Mouse (Mus musculus): ENCODE results near the gene Ppm1h. TPM values are rescaled to one million over a fixed set of nuclear protein-coding genes. Genes with fewer than 3 reads are reported as not detected.
A peak's percentile ranks its signal among the peaks of the same experiment; 100 is the strongest.

Gene Ppm1h
- polyA plus RNA-seq, 1 experiment from 2014 or later: 19.8 TPM

DNA sequence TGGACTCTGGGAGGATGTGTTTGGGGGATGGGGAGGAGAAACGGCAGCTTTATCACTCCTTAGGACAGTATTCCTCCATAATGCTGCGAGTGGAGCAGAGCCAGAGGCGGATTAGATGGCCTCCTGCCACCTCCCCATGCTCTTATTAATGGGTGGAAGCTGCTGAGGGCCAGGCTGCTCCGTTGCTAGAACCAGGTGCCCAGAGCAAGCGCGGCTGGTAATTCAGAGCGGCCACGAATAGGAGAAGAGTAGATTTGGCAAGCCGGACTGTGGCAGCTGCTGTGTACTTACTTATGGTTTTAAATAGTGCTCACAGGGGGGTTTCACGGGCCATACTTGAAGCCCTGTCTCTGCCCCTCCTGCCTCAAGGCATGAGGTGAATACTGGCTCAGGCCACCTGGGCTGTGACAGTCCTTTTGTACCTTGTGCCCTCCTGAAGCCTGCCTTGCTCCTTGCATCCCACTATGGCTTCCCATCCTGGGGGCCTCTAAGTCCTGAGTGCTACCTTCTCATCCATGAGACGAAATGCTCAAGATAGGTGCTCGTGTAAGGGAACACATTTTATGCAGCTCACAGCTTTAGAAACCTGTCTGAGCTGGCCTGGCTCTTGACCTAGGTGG lies 14.7 kb downstream of the Ppm1h start:
- no peak overlapping the region for H3K4me2 ChIP-seq (ENCODE audit: low read length)
- H3K27ac ChIP-seq (replicated peaks; ENCODE audit: low read depth, low read length): no peak overlapping the region
- ATAC-seq (ENCODE audit: low FRiP score, low TSS enrichment): peak; percentile 34; the same call in 1 of the 2 replicates
- no peaks in the 10 kb centered on the region for H3K9me3 ChIP-seq (ENCODE audit: control insufficient read depth, low read length)
- DNase-seq: peak; percentile 43
- no peak overlapping the region for H3K9ac ChIP-seq (replicated peaks; ENCODE audit: low read length)
- no peaks in the 10 kb centered on the region for H3K27me3 ChIP-seq (ENCODE audit: control insufficient read depth, insufficient read depth, low read length)
- peaks cover 7% of the 10 kb centered on the region; the same call in 1 of the 2 replicates for H3K4me1 ChIP-seq (ENCODE audit: control insufficient read depth, insufficient read depth, low read length)
- WGBS: 62% methylated on average over 12 of the region's 12 CpGs
- no peaks in the 10 kb centered on the region for H3K36me3 ChIP-seq (ENCODE audit: control insufficient read depth, insufficient read depth, low read length)
- H3K4me3 ChIP-seq (replicated peaks; ENCODE audit: low read depth, low read length): no peak overlapping the region

DNA sequence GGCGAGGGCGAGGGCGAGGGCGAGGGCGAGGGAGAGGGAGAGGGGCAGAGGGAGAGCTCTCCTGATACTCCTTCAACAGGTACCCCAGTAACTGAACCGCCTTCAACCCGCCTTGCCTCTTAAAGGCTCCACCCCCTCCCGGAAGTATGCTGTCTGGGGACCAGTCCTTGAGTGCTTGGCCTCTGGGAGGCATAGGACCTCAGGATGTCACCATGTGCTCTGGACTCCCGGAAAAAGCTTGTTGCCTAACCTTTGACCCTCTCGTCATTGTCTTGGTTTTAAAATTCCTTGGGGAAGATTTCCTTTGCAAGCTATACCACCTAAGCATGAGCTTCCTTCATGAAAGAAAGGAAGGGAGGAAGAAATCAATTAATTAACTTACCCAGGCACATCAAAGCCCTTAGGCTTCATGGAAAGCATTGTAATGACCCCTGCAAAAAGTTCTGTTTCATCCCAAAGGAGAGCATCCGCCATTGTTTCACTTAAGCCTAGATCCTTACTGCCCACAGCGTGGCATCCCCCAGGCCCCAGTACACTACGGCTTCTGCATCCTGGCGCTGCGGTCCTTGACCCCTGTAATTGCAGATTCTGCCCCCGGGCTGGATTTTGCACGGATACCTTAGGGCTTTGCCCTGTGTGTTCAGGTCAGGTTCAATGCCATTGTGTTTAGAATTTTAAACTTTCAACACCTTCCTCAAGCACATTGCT lies 15.5 kb downstream of the Ppm1h start:
- peaks cover 7% of the 10 kb centered on the region; the same call in 1 of the 2 replicates for H3K4me1 ChIP-seq (ENCODE audit: control insufficient read depth, insufficient read depth, low read length)
- peak overlapping the region; percentile 60 for H3K27ac ChIP-seq (replicated peaks; ENCODE audit: low read depth, low read length)
- no peak overlapping the region for H3K4me3 ChIP-seq (replicated peaks; ENCODE audit: low read depth, low read length)
- H3K9ac ChIP-seq (replicated peaks; ENCODE audit: low read length): no peak overlapping the region
- 63% methylated on average over 17 of the region's 17 CpGs for WGBS
- H3K27me3 ChIP-seq (ENCODE audit: control insufficient read depth, insufficient read depth, low read length): no peaks in the 10 kb centered on the region
- ATAC-seq (ENCODE audit: low FRiP score, low TSS enrichment): no peak
- DNase-seq: no peak
- no peaks in the 10 kb centered on the region for H3K36me3 ChIP-seq (ENCODE audit: control insufficient read depth, insufficient read depth, low read length)
- no peak overlapping the region for H3K4me2 ChIP-seq (ENCODE audit: low read length)
- no peaks in the 10 kb centered on the region for H3K9me3 ChIP-seq (ENCODE audit: control insufficient read depth, low read length)

DNA sequence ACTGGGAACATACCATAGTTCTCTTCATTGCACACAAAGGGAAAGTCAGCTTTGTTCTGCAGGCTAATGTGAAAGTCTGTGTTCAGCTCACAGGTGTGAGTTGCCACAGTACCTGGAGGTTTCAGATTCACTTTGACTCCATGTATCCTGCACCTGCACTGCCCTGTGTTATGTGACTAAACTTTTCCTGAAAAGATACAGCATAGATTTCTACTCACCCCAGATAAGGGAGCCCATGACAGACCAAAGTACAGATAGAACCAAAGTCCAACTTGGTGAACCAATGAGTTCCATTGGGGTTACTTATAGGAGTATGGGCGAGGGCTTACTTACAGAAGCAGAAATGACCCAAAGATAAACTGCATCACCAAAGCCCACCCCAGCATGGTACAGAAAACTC lies 17.8 kb downstream of the Ppm1h start:
- ATAC-seq (ENCODE audit: low FRiP score, low TSS enrichment): no peak

DNA sequence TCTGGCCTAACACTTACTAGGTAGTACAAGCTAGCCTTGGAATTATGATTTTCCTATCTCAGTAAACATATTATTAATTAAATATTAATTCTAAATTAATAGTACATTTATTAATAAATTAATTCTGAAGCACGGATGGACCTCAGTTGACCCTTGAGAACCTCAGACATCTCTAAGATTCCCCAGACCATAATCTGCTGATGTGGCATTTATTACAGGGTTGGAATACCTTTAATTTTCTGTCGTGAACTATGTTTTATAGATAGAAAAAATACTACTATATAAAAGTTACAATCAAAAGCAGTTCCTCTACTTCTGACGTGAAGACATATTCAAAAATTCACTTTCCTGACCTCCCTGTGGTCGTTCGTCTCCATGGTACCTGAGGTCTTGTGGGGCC lies 19.8 kb downstream of the Ppm1h start:
- no peaks in the 10 kb centered on the region for H3K27me3 ChIP-seq (ENCODE audit: control insufficient read depth, insufficient read depth, low read length)
- no peak for DNase-seq
- no peaks in the 10 kb centered on the region for H3K36me3 ChIP-seq (ENCODE audit: control insufficient read depth, insufficient read depth, low read length)
- no peak overlapping the region for H3K9ac ChIP-seq (replicated peaks; ENCODE audit: low read length)
- H3K4me2 ChIP-seq (ENCODE audit: low read length): no peak overlapping the region
- 83% methylated on average over 5 of the region's 5 CpGs for WGBS
- H3K4me3 ChIP-seq (replicated peaks; ENCODE audit: low read depth, low read length): no peak overlapping the region
- H3K4me1 ChIP-seq (ENCODE audit: control insufficient read depth, insufficient read depth, low read length): peaks cover 2% of the 10 kb centered on the region; the same call in 1 of the 2 replicates
- no peak overlapping the region for H3K27ac ChIP-seq (replicated peaks; ENCODE audit: low read depth, low read length)
- no peak for ATAC-seq (ENCODE audit: low FRiP score, low TSS enrichment)
- no peaks in the 10 kb centered on the region for H3K9me3 ChIP-seq (ENCODE audit: control insufficient read depth, low read length)

More for the DNA sequence above, 17.8 kb downstream of the Ppm1h start:
- 97% methylated on average over 1 of the region's 1 CpGs for WGBS
- no peak overlapping the region for H3K4me2 ChIP-seq (ENCODE audit: low read length)
- H3K4me1 ChIP-seq (ENCODE audit: control insufficient read depth, insufficient read depth, low read length): peaks cover 7% of the 10 kb centered on the region; the same call in 1 of the 2 replicates
- no peak overlapping the region for H3K4me3 ChIP-seq (replicated peaks; ENCODE audit: low read depth, low read length)
- H3K9me3 ChIP-seq (ENCODE audit: control insufficient read depth, low read length): no peaks in the 10 kb centered on the region
- H3K9ac ChIP-seq (replicated peaks; ENCODE audit: low read length): no peak overlapping the region
- no peak overlapping the region for H3K27ac ChIP-seq (replicated peaks; ENCODE audit: low read depth, low read length)
- DNase-seq: no peak
- H3K36me3 ChIP-seq (ENCODE audit: control insufficient read depth, insufficient read depth, low read length): no peaks in the 10 kb centered on the region
- no peaks in the 10 kb centered on the region for H3K27me3 ChIP-seq (ENCODE audit: control insufficient read depth, insufficient read depth, low read length)

DNA sequence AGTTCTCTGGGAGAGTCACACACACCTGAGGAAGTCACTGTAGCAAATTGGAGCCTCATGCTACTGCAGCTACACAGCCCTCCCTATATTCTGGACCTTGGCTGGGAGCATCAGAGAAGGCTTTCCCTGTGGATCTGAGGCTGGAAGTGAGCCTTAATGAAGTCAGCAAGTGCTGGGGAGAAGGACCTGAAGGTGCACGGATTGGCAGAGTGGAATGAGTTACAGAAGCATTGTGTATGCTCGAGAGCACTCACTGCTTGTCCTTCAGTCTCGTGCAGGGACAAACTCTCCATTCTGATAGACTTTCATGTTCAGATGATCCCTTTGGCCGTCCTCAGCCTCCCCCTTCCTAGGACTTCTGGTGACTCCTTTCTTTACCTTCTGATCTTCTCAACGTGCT lies 26.3 kb downstream of the Ppm1h start:
- DNase-seq: no peak
- H3K27ac ChIP-seq (replicated peaks; ENCODE audit: low read depth, low read length): no peak overlapping the region

DNA sequence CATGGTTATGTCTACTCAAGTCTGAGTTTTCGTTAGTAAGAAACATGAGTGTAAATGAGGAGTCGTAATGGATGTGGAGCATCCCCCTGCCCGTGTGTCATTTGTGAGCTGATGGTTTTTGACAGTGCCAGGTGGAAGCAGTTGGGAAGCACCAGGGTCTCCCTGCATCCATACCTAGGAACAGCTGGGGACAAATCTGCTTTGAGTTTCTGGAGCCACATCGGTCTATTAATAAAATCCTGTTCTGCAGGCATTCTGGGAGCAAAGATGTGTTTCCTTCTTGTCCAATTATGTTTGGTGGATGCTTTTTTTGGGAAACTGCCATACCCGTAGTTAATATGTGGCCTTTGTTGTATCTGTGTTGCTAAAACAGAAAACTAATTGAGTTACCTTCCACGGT lies 26.9 kb downstream of the Ppm1h start:
- Histone ChIP-seq H3K4me1 (ENCODE audit: control insufficient read depth, insufficient read depth, low read length) (0 out of 2 replicates have a peak, but pooled peaks cover 6% of the 10 kb centered on the region), H3K4me2 (ENCODE audit: low read length) (no peak overlapping the region), H3K27me3 (ENCODE audit: control insufficient read depth, insufficient read depth, low read length) (no peaks in the 10 kb centered on the region), H3K36me3 (ENCODE audit: control insufficient read depth, insufficient read depth, low read length) (no peaks in the 10 kb centered on the region), H3K4me3 (replicated peaks; ENCODE audit: low read depth, low read length) (no peak overlapping the region), H3K9ac (replicated peaks; ENCODE audit: low read length) (no peak overlapping the region), H3K27ac (replicated peaks; ENCODE audit: low read depth, low read length) (no peak overlapping the region), H3K9me3 (ENCODE audit: control insufficient read depth, low read length) (no peaks in the 10 kb centered on the region)
- DNase-seq (no peak), ATAC-seq (ENCODE audit: low FRiP score, low TSS enrichment) (no peak)
- 91% methylated on average over 6 of the region's 6 CpGs for WGBS

More for the DNA sequence above, 26.3 kb downstream of the Ppm1h start:
- Histone ChIP-seq H3K27me3 (ENCODE audit: control insufficient read depth, insufficient read depth, low read length) (no peaks in the 10 kb centered on the region), H3K4me3 (replicated peaks; ENCODE audit: low read depth, low read length) (no peak overlapping the region), H3K4me1 (ENCODE audit: control insufficient read depth, insufficient read depth, low read length) (0 out of 2 replicates have a peak, but pooled peaks cover 6% of the 10 kb centered on the region), H3K36me3 (ENCODE audit: control insufficient read depth, insufficient read depth, low read length) (no peaks in the 10 kb centered on the region), H3K4me2 (ENCODE audit: low read length) (no peak overlapping the region), H3K9ac (replicated peaks; ENCODE audit: low read length) (no peak overlapping the region), H3K9me3 (ENCODE audit: control insufficient read depth, low read length) (no peaks in the 10 kb centered on the region)
- WGBS: 85% methylated on average over 5 of the region's 5 CpGs
- no peak for ATAC-seq (ENCODE audit: low FRiP score, low TSS enrichment)

DNA sequence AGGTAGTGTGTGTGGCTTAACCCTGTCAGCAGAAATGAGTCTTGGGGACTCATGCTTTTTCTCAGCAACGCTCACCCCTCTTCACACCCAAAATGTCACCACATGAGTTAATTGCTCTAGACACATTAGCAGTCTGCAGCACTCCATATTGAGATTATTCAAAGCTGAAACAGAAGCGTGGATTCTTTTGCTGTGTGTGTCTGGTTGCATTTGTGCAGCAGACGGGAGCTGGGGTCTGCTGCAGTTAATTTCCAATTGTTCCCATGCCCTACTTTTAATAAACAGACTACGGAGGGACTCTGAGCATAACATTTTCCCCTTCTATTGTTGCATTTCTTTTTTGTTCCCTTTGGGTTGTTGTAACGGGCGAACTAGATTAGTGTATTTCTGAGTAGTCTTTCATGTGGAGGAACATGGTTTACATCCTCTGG lies 32.8 kb downstream of the Ppm1h start:
- peaks cover 31% of the 10 kb centered on the region for H3K4me1 ChIP-seq (ENCODE audit: control insufficient read depth, insufficient read depth, low read length)
- H3K27me3 ChIP-seq (ENCODE audit: control insufficient read depth, insufficient read depth, low read length): no peaks in the 10 kb centered on the region
- WGBS: 45% methylated on average over 6 of the region's 6 CpGs
- no peak overlapping the region for H3K4me2 ChIP-seq (ENCODE audit: low read length)
- ATAC-seq (ENCODE audit: low FRiP score, low TSS enrichment) (no peak), DNase-seq (no peak)
- H3K4me3 ChIP-seq (replicated peaks; ENCODE audit: low read depth, low read length): no peak overlapping the region
- no peaks in the 10 kb centered on the region for H3K36me3 ChIP-seq (ENCODE audit: control insufficient read depth, insufficient read depth, low read length)
- no peaks in the 10 kb centered on the region for H3K9me3 ChIP-seq (ENCODE audit: control insufficient read depth, low read length)
- no peak overlapping the region for H3K27ac ChIP-seq (replicated peaks; ENCODE audit: low read depth, low read length)
- H3K9ac ChIP-seq (replicated peaks; ENCODE audit: low read length): 0 out of 2 replicates have a peak overlapping the region, but pooled peaks have one; percentile 7

DNA sequence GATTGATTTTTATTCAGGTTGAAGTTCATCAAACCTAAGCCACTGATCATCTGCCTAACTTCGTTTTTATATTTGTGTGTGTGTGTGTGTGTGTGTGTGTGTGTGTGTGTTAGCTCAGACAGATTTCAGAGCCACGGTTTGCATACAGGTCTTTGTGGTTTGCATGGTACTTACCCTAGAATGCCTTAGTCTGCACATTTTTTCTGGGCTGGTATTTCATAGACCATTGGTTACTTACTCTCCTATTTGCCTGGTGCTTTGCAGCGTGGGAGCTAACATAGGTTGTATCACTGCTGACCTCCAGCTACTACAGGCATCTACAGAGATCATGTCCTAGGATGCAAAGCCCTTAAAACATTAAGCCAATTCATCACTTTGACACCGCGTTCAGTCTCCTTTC lies 33.7 kb downstream of the Ppm1h start:
- H3K4me2 ChIP-seq (ENCODE audit: low read length): no peak overlapping the region
- WGBS: 87% methylated on average over 5 of the region's 5 CpGs
- no peak overlapping the region for H3K9ac ChIP-seq (replicated peaks; ENCODE audit: low read length)
- H3K27ac ChIP-seq (replicated peaks; ENCODE audit: low read depth, low read length): no peak overlapping the region; the same call in 1 of the 2 replicates
- H3K4me3 ChIP-seq (replicated peaks; ENCODE audit: low read depth, low read length): no peak overlapping the region
- H3K36me3 ChIP-seq (ENCODE audit: control insufficient read depth, insufficient read depth, low read length): no peaks in the 10 kb centered on the region
- no peak for DNase-seq
- no peaks in the 10 kb centered on the region for H3K27me3 ChIP-seq (ENCODE audit: control insufficient read depth, insufficient read depth, low read length)
- ATAC-seq (ENCODE audit: low FRiP score, low TSS enrichment): no peak
- H3K9me3 ChIP-seq (ENCODE audit: control insufficient read depth, low read length): no peaks in the 10 kb centered on the region
- peaks cover 39% of the 10 kb centered on the region for H3K4me1 ChIP-seq (ENCODE audit: control insufficient read depth, insufficient read depth, low read length)

DNA sequence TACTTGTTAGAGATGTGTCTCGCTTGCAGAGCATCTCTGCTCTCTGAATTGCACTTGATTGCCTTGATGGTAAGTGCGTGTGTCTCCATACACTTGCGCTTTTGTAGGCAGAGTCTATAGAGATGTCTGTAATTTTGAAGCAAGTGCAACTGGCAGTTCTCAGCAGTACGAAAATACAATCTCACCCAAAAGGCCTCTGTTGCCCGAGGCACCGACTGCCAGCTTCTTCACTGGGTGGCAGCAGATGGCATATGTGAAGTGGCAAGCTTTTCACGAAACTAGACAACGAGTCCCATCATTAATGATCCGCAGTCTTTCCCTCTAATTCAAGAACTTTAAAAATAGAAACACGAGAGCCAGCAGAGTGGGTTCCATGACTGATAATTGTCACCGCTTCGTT lies 37.3 kb downstream of the Ppm1h start:
- H3K9me3 ChIP-seq (ENCODE audit: control insufficient read depth, low read length): no peaks in the 10 kb centered on the region
- H3K4me2 ChIP-seq (ENCODE audit: low read length): no peak overlapping the region
- H3K4me1 ChIP-seq (ENCODE audit: control insufficient read depth, insufficient read depth, low read length): peaks cover 40% of the 10 kb centered on the region
- no peak for ATAC-seq (ENCODE audit: low FRiP score, low TSS enrichment)
- peak overlapping the region; percentile 8; the same call in 1 of the 2 replicates for H3K27ac ChIP-seq (replicated peaks; ENCODE audit: low read depth, low read length)
- no peak overlapping the region for H3K9ac ChIP-seq (replicated peaks; ENCODE audit: low read length)
- peak; percentile 58 for DNase-seq
- no peaks in the 10 kb centered on the region for H3K27me3 ChIP-seq (ENCODE audit: control insufficient read depth, insufficient read depth, low read length)
- 58% methylated on average over 12 of the region's 12 CpGs for WGBS
- H3K4me3 ChIP-seq (replicated peaks; ENCODE audit: low read depth, low read length): no peak overlapping the region
- no peaks in the 10 kb centered on the region for H3K36me3 ChIP-seq (ENCODE audit: control insufficient read depth, insufficient read depth, low read length)
